In the genomic region with DNA sequence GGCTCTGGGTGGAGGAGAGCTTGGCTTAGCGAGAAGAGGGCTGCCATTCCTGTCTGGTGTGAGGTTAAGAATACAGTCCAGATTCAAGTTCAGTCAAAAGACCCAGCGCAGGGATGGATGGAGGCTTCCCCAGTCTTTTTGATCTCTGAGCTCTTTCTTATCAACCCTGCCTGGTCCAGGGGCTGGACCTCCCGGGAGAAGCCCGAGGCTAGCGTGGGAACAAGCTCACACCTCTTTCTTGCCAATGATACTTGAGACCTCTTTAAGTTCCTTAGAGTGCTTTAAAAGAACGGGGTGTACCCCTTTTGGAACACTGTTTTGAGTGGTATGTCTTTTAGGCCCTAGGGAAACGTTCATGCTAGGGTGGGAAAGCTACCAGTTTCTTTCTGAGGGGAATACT, we compare ENCODE assay signal across 21 mouse cellular contexts. TPM values are rescaled to one million over a fixed set of nuclear protein-coding genes. Genes with fewer than 3 reads are reported as not detected.
DNase-seq lines count a peak whose midpoint lies in the region; ATAC-seq and TF ChIP-seq lines count a peak whose summit lies in the region.
"Had no signal": no experiment of that assay in that cellular context is flagged by ENCODE, and none has a peak within 500 bp of the region (broad histone marks: within the 10 kb centered on the region; RNA-seq: fewer than 3 reads in every experiment).

No protein-coding gene starts in this region.

- ATAC-seq in liver, embryonic 12.5 days, result no peak
- ATAC-seq in liver, embryonic 11.5 days (replicated peaks; ENCODE audit: low FRiP score), result no peak
- ATAC-seq in midbrain, embryonic 16.5 days, result no peak
- ATAC-seq: activated CD4-positive, CD25-positive, alpha-beta regulatory T cell, adult 4 months; forebrain, embryonic 15.5 days; Patski had no signal

- peaks cover 65% of the 10 kb centered on the region for H3K36me3 ChIP-seq in liver, embryonic 12.5 days
- H3K36me3 ChIP-seq in liver, embryonic 11.5 days (ENCODE audit: control insufficient read depth, insufficient read depth, low read length), result peaks cover 10% of the 10 kb centered on the region; the same call in 1 of the 2 replicates
- H3K36me3 ChIP-seq in midbrain, embryonic 16.5 days (ENCODE audit: control insufficient read depth, insufficient read depth, low read length), result no peaks in the 10 kb centered on the region
- H3K36me3 ChIP-seq: forebrain, embryonic 15.5 days had no signal

- no peak overlapping the region for H3K4me3 ChIP-seq in liver, embryonic 12.5 days
- H3K4me3 ChIP-seq in liver, embryonic 11.5 days (ENCODE audit: low read depth, low read length), result no peak overlapping the region
- H3K4me3 ChIP-seq in lung, adult 2 months (replicated peaks; ENCODE audit: extremely low read depth, low read depth, low read length), result no peak overlapping the region
- H3K4me3 ChIP-seq in midbrain, embryonic 16.5 days (ENCODE audit: low read depth, low read length), result no peak overlapping the region
- H3K4me3 ChIP-seq: embryonic facial prominence, embryonic 12.5 days; forebrain, embryonic 15.5 days; heart, adult 2 months; heart, embryonic 13.5 days; hindbrain, embryonic 12.5 days had no signal

- peaks cover 46% of the 10 kb centered on the region for H3K4me1 ChIP-seq in liver, embryonic 12.5 days
- peaks cover 13% of the 10 kb centered on the region; the same call in 1 of the 2 replicates for H3K4me1 ChIP-seq in liver, embryonic 11.5 days (replicated peaks; ENCODE audit: control insufficient read depth, insufficient read depth, low read length)
- H3K4me1 ChIP-seq in lung, adult 2 months (ENCODE audit: control insufficient read depth, insufficient read depth, low read length), result peaks cover 4% of the 10 kb centered on the region
- H3K4me1 ChIP-seq in midbrain, embryonic 16.5 days (ENCODE audit: control insufficient read depth, insufficient read depth, low read length), result no peaks in the 10 kb centered on the region
- H3K4me1 ChIP-seq: forebrain, embryonic 15.5 days; hindbrain, embryonic 12.5 days had no signal

- no peak for TF ChIP-seq POLR2A in lung, adult 2 months (IDR thresholded peaks at IDR 0.05; ENCODE audit: borderline replicate concordance, extremely low read depth, low read depth, low read length)

- no peak for DNase-seq in liver, embryonic 11.5 days (ENCODE audit: low spot score)
- DNase-seq in lung, adult 2 months, result peak; percentile 50
- DNase-seq in lung, postnatal 14 days, result no peak
- DNase-seq in lung, postnatal 25 days (ENCODE audit: low spot score), result peak; percentile 82
- no peak for DNase-seq in layer of hippocampus, postnatal 14 days (ENCODE audit: low spot score in 2 of 2)
- DNase-seq: adrenal gland, postnatal 14 days; cerebellum, adult 11-12 months; cerebellum, adult 9-10 months; cerebellum, postnatal 25 days; gastrocnemius, postnatal 36 days; heart, adult 2 months; heart, postnatal 4 days had no signal

- no peaks in the 10 kb centered on the region for H3K9me3 ChIP-seq in liver, embryonic 12.5 days (replicated peaks)
- H3K9me3 ChIP-seq in liver, embryonic 11.5 days (ENCODE audit: control insufficient read depth, low read length), result no peaks in the 10 kb centered on the region
- no peaks in the 10 kb centered on the region for H3K9me3 ChIP-seq in midbrain, embryonic 16.5 days (replicated peaks; ENCODE audit: control insufficient read depth, low read length, poor library complexity, severe bottlenecking)
- H3K9me3 ChIP-seq: embryonic facial prominence, embryonic 12.5 days; forebrain, embryonic 15.5 days; heart, embryonic 13.5 days; hindbrain, embryonic 12.5 days had no signal

- H3K27ac ChIP-seq in liver, embryonic 12.5 days, result peak overlapping the region; percentile 43; the same call in 1 of the 2 replicates
- no peak overlapping the region for H3K27ac ChIP-seq in liver, embryonic 11.5 days (ENCODE audit: low read depth, low read length)
- no peak overlapping the region for H3K27ac ChIP-seq in midbrain, embryonic 16.5 days (ENCODE audit: low read length)
- H3K27ac ChIP-seq: embryonic facial prominence, embryonic 12.5 days; forebrain, embryonic 15.5 days; heart, adult 2 months; heart, embryonic 13.5 days; hindbrain, embryonic 12.5 days had no signal

- no peak overlapping the region for H3K9ac ChIP-seq in liver, embryonic 12.5 days
- H3K9ac ChIP-seq in liver, embryonic 11.5 days (ENCODE audit: low read depth, low read length), result no peak overlapping the region
- no peak overlapping the region for H3K9ac ChIP-seq in midbrain, embryonic 16.5 days (ENCODE audit: low read depth, low read length)
- H3K9ac ChIP-seq: embryonic facial prominence, embryonic 12.5 days; forebrain, embryonic 15.5 days; heart, embryonic 13.5 days; hindbrain, embryonic 12.5 days had no signal

- H3K4me2 ChIP-seq in liver, embryonic 12.5 days, result no peak overlapping the region
- H3K4me2 ChIP-seq in liver, embryonic 11.5 days, result no peak overlapping the region
- H3K4me2 ChIP-seq in midbrain, embryonic 16.5 days (ENCODE audit: low read length), result no peak overlapping the region
- H3K4me2 ChIP-seq: embryonic facial prominence, embryonic 12.5 days; forebrain, embryonic 15.5 days; heart, embryonic 13.5 days; hindbrain, embryonic 12.5 days had no signal

- peaks cover under 1% of the 10 kb centered on the region; the same call in 1 of the 2 replicates for H3K27me3 ChIP-seq in liver, embryonic 12.5 days (replicated peaks)
- no peaks in the 10 kb centered on the region for H3K27me3 ChIP-seq in liver, embryonic 11.5 days (replicated peaks; ENCODE audit: control insufficient read depth, insufficient read depth, low read length)
- no peaks in the 10 kb centered on the region for H3K27me3 ChIP-seq in midbrain, embryonic 16.5 days (ENCODE audit: control insufficient read depth, insufficient read depth, low read depth, low read length)
- H3K27me3 ChIP-seq: CH12.LX; embryonic facial prominence, embryonic 12.5 days; forebrain, embryonic 15.5 days; heart, embryonic 13.5 days; hindbrain, embryonic 12.5 days; Patski had no signal

- 61% methylated on average over 7 of the region's 7 CpGs for WGBS in liver, embryonic 12.5 days (ENCODE audit: insufficient replicate concordance)
- 55% methylated on average over 7 of the region's 7 CpGs for WGBS in liver, embryonic 11.5 days
- WGBS in lung, adult 2 months, result 55% methylated on average over 7 of the region's 7 CpGs
- WGBS in midbrain, embryonic 16.5 days, result 67% methylated on average over 7 of the region's 7 CpGs

- TF ChIP-seq CTCF in lung, adult 2 months (IDR thresholded peaks at IDR 0.05; ENCODE audit: insufficient read depth, low read length), result no peak

RNA-seq across cellular contexts. Expression of gene Asap3, which starts 11.1 kb away (rescaled TPM):
- 1.5 and 1.9 TPM in 2 replicates for polyA plus RNA-seq in liver, embryonic 12.5 days (2016; fragmentation: Nextera tagmentation; extraction: Ambion mirVana)
- polyA plus RNA-seq in liver, embryonic 11.5 days (2014; fragmentation: Nextera tagmentation; extraction: Ambion mirVana), result 1.8 and 2.9 TPM in 2 replicates
- polyA plus RNA-seq in lung, adult 2 months (2012; rRNA removed), result 8.7 and 9.3 TPM in 2 replicates
- polyA plus RNA-seq in midbrain, embryonic 16.5 days (2015; fragmentation: Nextera tagmentation; extraction: Ambion mirVana), result 4.5 and 5.1 TPM in 2 replicates
- 1 to 10 TPM; 5.1 to 6.0 TPM for total RNA-seq in layer of hippocampus, postnatal 14 days (2021)

RNA-seq across cellular contexts. Expression of gene E2f2, which starts 22.8 kb away (rescaled TPM):
- polyA plus RNA-seq in liver, embryonic 12.5 days (2016; fragmentation: Nextera tagmentation; extraction: Ambion mirVana), result 63.4 and 69.1 TPM in 2 replicates
- polyA plus RNA-seq in liver, embryonic 11.5 days (2014; fragmentation: Nextera tagmentation; extraction: Ambion mirVana), result 9.0 and 9.2 TPM in 2 replicates
- 8.9 and 11.2 TPM in 2 replicates for polyA plus RNA-seq in lung, adult 2 months (2012; rRNA removed)
- polyA plus RNA-seq in midbrain, embryonic 16.5 days (2015; fragmentation: Nextera tagmentation; extraction: Ambion mirVana), result 1.4 and 1.6 TPM in 2 replicates
- 1 to 10 TPM; 1.1 to 1.4 TPM for total RNA-seq in layer of hippocampus, postnatal 14 days (2021)

RNA-seq across cellular contexts. Expression of gene Id3, which starts 51.7 kb away (rescaled TPM):
- 80.9 and 88.1 TPM in 2 replicates for polyA plus RNA-seq in liver, embryonic 12.5 days (2016; fragmentation: Nextera tagmentation; extraction: Ambion mirVana)
- 191 and 200 TPM in 2 replicates for polyA plus RNA-seq in liver, embryonic 11.5 days (2014; fragmentation: Nextera tagmentation; extraction: Ambion mirVana)
- 390 and 505 TPM in 2 replicates for polyA plus RNA-seq in lung, adult 2 months (2012; rRNA removed)
- 110 and 114 TPM in 2 replicates for polyA plus RNA-seq in midbrain, embryonic 16.5 days (2015; fragmentation: Nextera tagmentation; extraction: Ambion mirVana)
- total RNA-seq in layer of hippocampus, postnatal 14 days (2021), result 10 to 100 TPM; 77.9 to 91.6 TPM

RNA-seq across cellular contexts. Expression of gene Tcea3, which starts 52.5 kb away (rescaled TPM):
- 9.8 and 11.1 TPM in 2 replicates for polyA plus RNA-seq in liver, embryonic 12.5 days (2016; fragmentation: Nextera tagmentation; extraction: Ambion mirVana)
- 16.4 and 17.3 TPM in 2 replicates for polyA plus RNA-seq in liver, embryonic 11.5 days (2014; fragmentation: Nextera tagmentation; extraction: Ambion mirVana)
- 7.0 and 13.3 TPM in 2 replicates for polyA plus RNA-seq in lung, adult 2 months (2012; rRNA removed)
- 0.67 and 1.2 TPM in 2 replicates for polyA plus RNA-seq in midbrain, embryonic 16.5 days (2015; fragmentation: Nextera tagmentation; extraction: Ambion mirVana)
- total RNA-seq in layer of hippocampus, postnatal 14 days (2021), result under 1 TPM; 0.31 to 0.44 TPM
- total RNA-seq: CH12.LX had no signal

Comparison
In these comparisons a context has a peak if more than half of its experiments do, and no peak if none do; other contexts are left out.
1. DNase-seq: peak in lung, adult 2 months (single experiment) and lung, postnatal 25 days (single experiment); none in liver, embryonic 11.5 days (single experiment), lung, postnatal 14 days (single experiment) and layer of hippocampus, postnatal 14 days (0 of 2).